Mouse (Mus musculus): Measurements from ENCODE around the gene Ppfibp1. TPM values are rescaled to one million over a fixed set of nuclear protein-coding genes. Genes with fewer than 3 reads are reported as not detected.

Gene Ppfibp1
- total and polyA plus RNA-seq, 3 experiments, result 15.4 to 128 (median 102) TPM

DNA sequence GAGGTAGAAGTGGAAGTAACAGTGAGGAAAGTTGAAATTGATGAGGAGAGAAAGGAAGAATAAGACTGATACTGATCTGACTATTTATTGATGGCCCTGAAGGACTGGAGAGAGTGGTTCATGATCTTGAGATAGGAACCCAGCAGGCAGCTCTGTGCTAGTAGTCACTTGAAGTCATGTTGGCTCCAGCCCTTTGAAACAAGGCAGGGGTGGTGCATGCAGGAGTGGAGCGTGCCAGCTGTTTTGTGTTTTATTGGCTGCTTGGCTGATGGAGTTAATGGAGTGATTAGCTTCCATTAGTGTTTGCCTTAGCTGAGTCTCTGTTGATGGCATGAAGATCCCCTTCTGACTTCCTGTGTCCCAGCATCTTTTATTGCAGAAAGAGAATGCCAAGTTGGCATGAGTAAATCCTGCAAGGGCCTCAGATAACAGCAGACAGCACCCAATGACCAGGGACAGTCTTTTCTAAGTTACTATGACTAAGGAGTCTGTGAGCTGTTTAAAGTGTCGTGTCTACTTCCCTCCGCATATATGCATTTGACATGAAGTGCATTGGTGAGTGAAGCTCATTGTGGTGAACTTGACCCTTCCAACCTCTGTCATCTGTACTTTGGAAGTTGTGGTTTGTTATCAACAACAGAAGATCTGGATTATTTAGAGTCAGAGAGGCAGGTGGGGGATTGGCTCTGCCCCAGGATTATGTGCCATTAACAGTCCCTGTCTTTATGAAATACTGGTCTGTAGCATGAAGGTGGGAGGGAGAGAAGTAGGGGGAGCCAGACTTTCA lies 17.9 kb downstream of the Ppfibp1 start:
- H3K36me3 ChIP-seq (ENCODE audit: control insufficient read depth, insufficient read depth, low read length), result peaks cover 39% of the 10 kb centered on the region
- WGBS, result 72% methylated on average over 3 of the region's 3 CpGs
- peaks cover 9% of the 10 kb centered on the region for H3K79me2 ChIP-seq (replicated peaks; ENCODE audit: control insufficient read depth, insufficient read depth, low read length)
- H3K27me3 ChIP-seq (ENCODE audit: control insufficient read depth, insufficient read depth, low read length), result no peaks in the 10 kb centered on the region
- peaks cover 29% of the 10 kb centered on the region for H3K4me1 ChIP-seq (ENCODE audit: control insufficient read depth, insufficient read depth, low read length)
- no peak overlapping the region for H3K4me3 ChIP-seq
- intact Hi-C loops (cut with DNase I), result no loop called here
- H3K27ac ChIP-seq, result peak overlapping the region; percentile 3; the same call in 1 of the 2 replicates
- no peak for DNase-seq
- TF ChIP-seq POLR2A (IDR thresholded peaks at IDR 0.05; ENCODE audit: insufficient read depth, low read depth, low read length) (no peak), CTCF (IDR thresholded peaks at IDR 0.05) (no peak), EP300 (IDR thresholded peaks at IDR 0.05; ENCODE audit: insufficient read depth, low read depth, low read length) (no peak)
- no peak overlapping the region for H3K9ac ChIP-seq (ENCODE audit: low read depth, low read length)

DNA sequence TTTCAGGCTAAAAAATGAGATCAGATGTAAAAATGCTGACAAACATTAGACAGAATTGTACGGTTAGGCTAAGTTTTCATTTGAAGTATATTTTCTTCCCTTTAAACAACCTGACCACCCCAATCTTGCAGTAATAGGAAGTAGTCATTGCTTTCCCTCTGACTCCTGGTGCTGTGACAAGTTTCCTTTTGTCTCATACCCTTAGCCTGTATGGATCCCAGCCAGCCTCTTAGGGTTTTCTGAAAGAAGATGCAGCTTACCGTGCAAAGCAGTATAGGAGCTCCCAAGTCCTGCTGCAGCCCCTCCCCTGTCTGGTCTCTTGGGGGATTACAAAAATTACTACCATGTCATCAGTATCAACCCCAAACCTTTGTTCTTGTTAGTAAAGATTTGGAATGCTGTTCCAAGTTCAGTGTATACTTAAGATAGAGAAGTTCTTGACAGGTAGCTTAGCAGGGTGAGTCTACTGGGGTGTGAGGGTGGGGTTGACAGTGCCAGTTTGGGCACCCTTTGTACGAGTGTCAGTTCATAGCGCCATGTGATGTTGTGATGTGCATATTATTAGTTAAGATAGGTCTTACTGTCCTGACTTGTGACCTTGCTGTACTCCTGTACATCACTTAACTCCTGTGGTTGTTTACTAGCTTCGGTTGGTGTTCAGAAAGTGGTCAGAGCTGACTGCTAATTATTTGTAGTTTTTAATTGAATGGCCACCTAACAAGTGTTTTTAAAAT lies 18.9 kb downstream of the Ppfibp1 start:
- intact Hi-C loops (cut with DNase I), result no loop called here
- H3K79me2 ChIP-seq (replicated peaks; ENCODE audit: control insufficient read depth, insufficient read depth, low read length), result peaks cover 9% of the 10 kb centered on the region
- WGBS, result 54% methylated on average over 5 of the region's 5 CpGs
- DNase-seq, result no peak
- peak overlapping the region; percentile 6; the same call in 1 of the 2 replicates for H3K27ac ChIP-seq
- H3K27me3 ChIP-seq (ENCODE audit: control insufficient read depth, insufficient read depth, low read length), result no peaks in the 10 kb centered on the region
- H3K9ac ChIP-seq (ENCODE audit: low read depth, low read length), result no peak overlapping the region
- H3K4me1 ChIP-seq (ENCODE audit: control insufficient read depth, insufficient read depth, low read length), result peaks cover 33% of the 10 kb centered on the region
- no peak overlapping the region for H3K4me3 ChIP-seq
- H3K36me3 ChIP-seq (ENCODE audit: control insufficient read depth, insufficient read depth, low read length), result peaks cover 45% of the 10 kb centered on the region
- TF ChIP-seq CTCF (IDR thresholded peaks at IDR 0.05) (no peak), POLR2A (IDR thresholded peaks at IDR 0.05; ENCODE audit: insufficient read depth, low read depth, low read length) (no peak), EP300 (IDR thresholded peaks at IDR 0.05; ENCODE audit: insufficient read depth, low read depth, low read length) (no peak)

DNA sequence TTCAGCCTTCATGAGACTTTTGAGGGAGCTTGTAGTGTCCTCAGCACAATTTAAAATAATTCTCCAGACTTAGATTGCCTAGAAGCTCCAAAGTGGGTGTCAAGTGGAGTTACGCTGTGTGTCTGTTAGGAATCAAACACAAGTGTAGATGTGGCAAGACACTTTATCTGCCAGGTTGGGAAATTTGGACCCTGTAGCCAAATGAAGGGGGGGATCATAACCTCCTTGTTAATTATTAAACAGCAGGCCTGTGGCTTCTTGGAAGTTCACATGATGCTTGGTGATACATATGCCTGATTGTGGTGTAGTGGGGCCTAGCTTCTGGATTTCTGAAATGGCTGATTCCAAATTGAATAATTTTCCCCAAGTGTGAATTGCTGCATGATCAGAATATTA lies 19.5 kb downstream of the Ppfibp1 start:
- H3K27me3 ChIP-seq (ENCODE audit: control insufficient read depth, insufficient read depth, low read length), result no peaks in the 10 kb centered on the region
- intact Hi-C loops (cut with DNase I), result no loop called here
- H3K4me1 ChIP-seq (ENCODE audit: control insufficient read depth, insufficient read depth, low read length), result peaks cover 36% of the 10 kb centered on the region
- peaks cover 9% of the 10 kb centered on the region for H3K79me2 ChIP-seq (replicated peaks; ENCODE audit: control insufficient read depth, insufficient read depth, low read length)
- WGBS, result 88% methylated on average over 1 of the region's 1 CpGs
- TF ChIP-seq EP300 (IDR thresholded peaks at IDR 0.05; ENCODE audit: insufficient read depth, low read depth, low read length), result no peak
- H3K27ac ChIP-seq, result peak overlapping the region; percentile 3; the same call in 1 of the 2 replicates
- no peak for DNase-seq
- peaks cover 51% of the 10 kb centered on the region for H3K36me3 ChIP-seq (ENCODE audit: control insufficient read depth, insufficient read depth, low read length)
- no peak overlapping the region for H3K4me3 ChIP-seq
- H3K9ac ChIP-seq (ENCODE audit: low read depth, low read length), result no peak overlapping the region

GRCm38 (mm10) chr6:146908801-146909200 lies 20.5 kb downstream of the Ppfibp1 start:
- Histone ChIP-seq H3K9ac (ENCODE audit: low read depth, low read length) (no peak overlapping the region), H3K79me2 (replicated peaks; ENCODE audit: control insufficient read depth, insufficient read depth, low read length) (peaks cover 9% of the 10 kb centered on the region), H3K36me3 (ENCODE audit: control insufficient read depth, insufficient read depth, low read length) (peaks cover 51% of the 10 kb centered on the region), H3K27ac (peak overlapping the region; percentile 34), H3K4me3 (no peak overlapping the region), H3K27me3 (ENCODE audit: control insufficient read depth, insufficient read depth, low read length) (no peaks in the 10 kb centered on the region), H3K4me1 (ENCODE audit: control insufficient read depth, insufficient read depth, low read length) (peaks cover 39% of the 10 kb centered on the region)
- DNase-seq, result no peak
- WGBS, result 36% methylated on average over 2 of the region's 2 CpGs
- TF ChIP-seq EP300 (IDR thresholded peaks at IDR 0.05; ENCODE audit: insufficient read depth, low read depth, low read length) (no peak), CTCF (IDR thresholded peaks at IDR 0.05) (no peak), POLR2A (IDR thresholded peaks at IDR 0.05; ENCODE audit: insufficient read depth, low read depth, low read length) (no peak)
- intact Hi-C loops (cut with DNase I), result no loop called here

DNA sequence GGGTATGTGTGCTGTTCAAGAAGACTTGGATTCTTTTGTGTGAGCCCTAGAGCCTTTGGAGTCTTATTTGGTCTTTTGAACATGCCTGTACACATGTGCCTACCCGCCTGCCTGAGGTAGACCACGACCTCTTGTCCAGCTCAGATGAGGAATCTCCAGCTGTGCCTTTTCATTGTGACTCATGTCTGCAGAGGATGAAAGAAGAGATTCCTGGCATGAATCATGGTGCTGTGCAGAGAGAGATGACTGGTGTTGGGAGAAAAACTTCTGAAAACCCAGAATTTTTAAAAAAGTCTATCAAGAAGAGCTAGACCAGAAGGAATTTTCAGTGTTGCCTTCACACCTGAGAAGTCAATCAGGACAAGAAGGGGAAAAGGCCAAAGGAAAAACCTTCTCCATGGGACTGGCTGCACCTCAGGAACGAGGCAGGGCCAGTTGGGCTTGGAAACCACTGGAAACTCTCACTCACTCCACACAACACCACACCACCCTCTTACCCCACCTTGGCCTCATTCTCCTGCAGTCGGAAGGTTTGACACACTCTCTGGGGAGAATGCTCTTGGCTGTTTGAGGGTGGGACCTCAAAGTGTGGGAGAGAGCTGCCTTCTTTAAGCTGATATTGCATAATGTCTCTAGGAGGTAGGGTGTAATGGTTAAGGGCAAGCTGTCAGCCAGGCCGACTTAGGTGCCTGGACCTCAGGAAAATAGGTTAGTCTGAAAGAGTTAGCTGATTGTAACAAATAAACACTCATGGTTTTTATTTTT lies 21.6 kb downstream of the Ppfibp1 start:
- Histone ChIP-seq H3K4me1 (ENCODE audit: control insufficient read depth, insufficient read depth, low read length) (peaks cover 42% of the 10 kb centered on the region), H3K27ac (peak overlapping the region; percentile 66), H3K9ac (ENCODE audit: low read depth, low read length) (no peak overlapping the region), H3K36me3 (ENCODE audit: control insufficient read depth, insufficient read depth, low read length) (peaks cover 55% of the 10 kb centered on the region), H3K79me2 (replicated peaks; ENCODE audit: control insufficient read depth, insufficient read depth, low read length) (peaks cover 9% of the 10 kb centered on the region), H3K27me3 (ENCODE audit: control insufficient read depth, insufficient read depth, low read length) (no peaks in the 10 kb centered on the region), H3K4me3 (no peak overlapping the region)
- peak in 1 of 2 experiments; percentile 29 for DNase-seq
- intact Hi-C loops (cut with DNase I), result loop anchor here (2.0 kb wide), 1 partner anchor 19 kb away; no protein-coding TSS in a partner anchor
- WGBS, result 67% methylated on average over 5 of the region's 5 CpGs
- TF ChIP-seq EP300 (IDR thresholded peaks at IDR 0.05; ENCODE audit: insufficient read depth, low read depth, low read length) (no peak), POLR2A (IDR thresholded peaks at IDR 0.05; ENCODE audit: insufficient read depth, low read depth, low read length) (no peak), CTCF (IDR thresholded peaks at IDR 0.05) (no peak)

Measured in heart, adult 2 months (tissue).